Mouse (Mus musculus) left cerebral cortex, postnatal 10 days (tissue): ENCODE results near the gene Rgs9. TPM values are rescaled to one million over a fixed set of nuclear protein-coding genes. Genes with fewer than 3 reads are reported as not detected.
"Not testable (repeated sequence)": the region's sequence is repeated elsewhere in the genome, so short reads cannot be mapped to it uniquely, and the experiment has no call there.

Source experiments
- DNase-seq, 2 experiments: peaks; one replicate each; pipeline ENCODE4 v3.0.0; 2021 to 2022; ENCODE audit warnings: low spot score in 2 of 2, mixed read lengths in 1 of 2; ENCODE audit errors: extremely low spot score in 1 of 2
- intact Hi-C: fragments of 180-260 bp; cut with DNase I; formaldehyde crosslinking; loops from one replicate; pipeline ENCODE4 v1.15.1; 2025
- total RNA-seq, 2 experiments: library from RNA; stranded (reverse); gene quantifications; 2 replicates each; pipeline ENCODE4 v1.2.3; 2021

The Rgs9 gene
- total RNA-seq: 10 to 100 TPM; 27.5 to 41.7 TPM

- peak; percentile 89 to 94 for DNase-seq
- intact Hi-C loops: loop anchor here (5.0 kb wide), 1 partner anchor 51 kb away; no protein-coding TSS in a partner anchor
Measured at GRCm38 (mm10) chr11:109297710-109298375, at the start of gene Rgs9. Gene Rgs9 (minus strand): TSS chr11:109298129.

DNA sequence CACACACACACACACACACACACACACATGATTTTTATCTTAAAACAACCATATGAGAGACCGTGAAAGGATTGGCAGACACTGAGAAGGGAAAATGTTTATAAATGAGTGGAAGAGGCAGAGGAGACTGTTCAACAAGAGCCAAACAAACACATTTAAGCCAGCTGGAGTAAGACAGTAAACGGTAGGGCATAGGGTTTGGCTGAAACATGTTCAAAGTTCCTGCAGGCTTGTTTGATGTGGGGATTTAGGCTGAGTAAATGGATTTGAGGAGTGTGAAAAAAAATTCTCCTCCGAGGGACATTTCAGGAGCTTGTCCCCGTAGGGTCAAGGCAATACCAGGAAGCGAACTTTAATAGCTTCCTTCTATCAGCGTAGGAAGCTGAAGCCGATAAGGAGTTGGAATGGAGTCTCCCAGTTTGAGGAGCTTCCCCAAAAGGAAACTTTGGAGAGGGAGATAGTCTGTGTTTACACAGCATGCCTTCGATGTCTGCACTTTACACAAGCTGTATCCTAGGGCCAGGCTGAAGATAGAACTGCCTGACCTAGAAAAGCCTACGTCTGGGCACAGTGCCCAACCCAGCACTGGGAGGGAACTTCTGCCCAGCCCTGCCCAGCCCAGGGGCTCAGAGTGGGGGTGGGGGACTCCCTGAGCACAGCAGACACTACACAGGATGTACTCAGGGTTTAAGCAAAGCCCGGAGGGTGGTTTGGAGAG lies 49.5 kb upstream of the Rgs9 start:
- intact Hi-C loops: no loop called here
- peak; percentile 82 to 94 for DNase-seq

DNA sequence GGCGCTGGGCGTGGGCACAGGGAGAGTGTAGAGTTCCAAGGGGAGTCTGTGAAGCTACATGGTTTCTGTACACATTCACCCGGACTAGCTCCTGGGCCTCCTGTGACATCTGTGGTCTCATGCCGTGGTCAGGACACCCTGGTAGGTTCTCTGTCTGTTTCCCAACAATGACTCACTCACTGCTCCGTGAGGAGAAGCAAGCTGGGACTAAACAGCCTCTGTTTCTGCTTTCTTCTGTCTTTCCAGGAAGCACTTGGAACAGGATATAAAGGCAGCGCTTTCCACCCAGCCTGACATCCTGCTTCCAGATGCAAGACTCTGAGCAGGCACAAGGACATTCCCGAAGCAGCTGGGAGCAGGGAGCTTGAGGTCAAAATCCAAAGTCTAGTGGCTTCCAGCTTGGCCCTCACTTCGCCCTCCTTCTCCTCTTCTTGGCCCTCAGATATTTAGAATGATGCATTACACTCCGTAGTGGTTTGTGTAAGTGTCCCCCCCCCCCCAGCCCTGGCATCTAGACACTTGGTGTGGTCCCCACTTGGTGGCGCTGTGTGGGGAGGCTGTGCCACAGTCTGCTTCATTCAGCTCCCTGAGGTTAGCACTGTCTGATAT lies 46.2 kb upstream of the Rgs9 start:
- DNase-seq: peak in 1 of 2 experiments; percentile 74
- intact Hi-C loops: no loop called here

DNA sequence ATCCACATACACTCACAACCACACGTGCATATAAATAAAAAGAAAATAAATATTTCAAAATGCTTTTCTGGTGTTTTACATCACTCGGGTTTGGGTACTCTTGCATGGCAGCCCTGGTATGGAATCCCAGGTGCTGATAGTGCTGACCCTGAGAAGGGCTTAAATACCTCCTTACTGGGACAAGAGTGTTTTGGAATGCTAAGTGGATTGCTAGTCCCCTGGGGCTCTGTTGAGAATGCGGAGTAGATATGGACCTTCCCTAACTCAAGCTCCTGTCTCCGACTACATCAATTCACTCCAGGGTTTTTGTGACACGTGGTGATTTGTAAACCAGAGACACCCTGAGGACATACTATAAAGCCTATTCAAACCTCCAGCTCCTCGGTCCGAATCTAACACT lies 45.6 kb upstream of the Rgs9 start:
- intact Hi-C loops: no loop called here
- DNase-seq: no peak

- intact Hi-C loops, DNase-seq: not testable (repeated sequence)
Measured at GRCm38 (mm10) chr11:109342666-109343065, 44.7 kb upstream of the Rgs9 start.

DNA sequence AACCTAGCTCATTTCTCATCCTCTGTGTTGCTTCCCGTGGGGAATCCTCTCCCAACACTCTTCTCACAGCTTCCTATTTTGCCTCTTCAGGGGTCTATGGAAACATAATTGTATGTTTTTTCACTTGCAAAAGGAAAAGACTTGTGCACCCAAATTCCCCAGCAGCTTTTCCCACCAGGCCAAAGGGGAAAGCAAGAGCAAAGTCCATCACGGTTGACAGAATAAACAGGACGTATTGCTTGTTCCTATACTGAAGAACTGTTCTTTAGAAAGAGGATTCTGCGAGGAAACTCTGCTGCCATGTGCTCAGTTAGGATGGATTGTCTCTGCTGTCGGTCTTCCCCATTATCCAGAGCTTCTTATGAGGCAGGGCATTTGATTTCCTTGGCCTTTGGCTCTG lies 42.6 kb upstream of the Rgs9 start:
- intact Hi-C loops: no loop called here
- DNase-seq: no peak

- intact Hi-C loops: loop anchor here (10.0 kb wide), 1 partner anchor 245 kb away; no protein-coding TSS in a partner anchor
- no peak for DNase-seq
Measured at GRCm38 (mm10) chr11:109339155-109339938, 41.4 kb upstream of the Rgs9 start.

DNA sequence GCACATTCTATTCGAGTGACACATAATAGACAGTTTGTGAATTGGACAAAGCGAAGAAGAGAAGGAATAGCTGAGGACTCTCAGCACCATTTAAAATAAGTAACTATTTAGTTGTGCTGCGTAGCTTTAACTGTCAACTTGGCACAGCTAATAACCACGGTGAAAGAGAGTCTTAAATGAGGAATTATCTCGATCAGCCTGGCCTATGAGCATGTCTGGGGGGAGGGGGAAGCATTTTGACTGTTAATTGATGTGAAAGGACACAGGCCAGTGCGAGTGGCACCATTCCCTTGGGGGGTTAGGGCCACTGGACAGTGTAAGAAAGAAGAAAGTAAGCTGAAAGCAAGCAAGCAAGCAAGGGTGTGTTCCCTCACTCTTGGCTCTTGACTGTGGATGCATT lies 38.0 kb upstream of the Rgs9 start:
- DNase-seq: no peak
- intact Hi-C loops: loop anchor here (10.0 kb wide), 1 partner anchor 249 kb away; no protein-coding TSS in a partner anchor

DNA sequence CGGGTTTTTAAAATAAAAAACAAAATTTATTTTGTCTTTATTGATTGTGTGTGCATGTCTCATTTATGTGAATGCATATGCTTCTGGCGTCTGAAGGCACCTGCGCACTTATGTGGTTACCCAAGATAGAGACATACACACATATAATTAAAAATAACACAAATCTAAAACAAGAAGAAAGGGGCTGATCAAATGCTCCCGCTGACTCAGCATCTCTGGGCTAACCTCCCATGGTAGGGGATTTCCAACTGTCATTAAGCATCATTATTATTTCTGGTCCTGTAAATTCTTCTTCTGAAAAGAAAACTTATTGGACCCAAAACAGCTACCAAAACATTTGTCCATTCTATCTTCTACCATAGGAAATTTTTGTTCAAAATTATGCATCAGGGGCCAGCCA lies 36.8 kb upstream of the Rgs9 start:
- intact Hi-C loops: loop anchor here (10.0 kb wide), 1 partner anchor 250 kb away; no protein-coding TSS in a partner anchor
- no peak for DNase-seq

- no peak for DNase-seq
- intact Hi-C loops: loop anchor here (10.0 kb wide), 1 partner anchor 252 kb away; no protein-coding TSS in a partner anchor
Measured at GRCm38 (mm10) chr11:109332722-109333121, 34.8 kb upstream of the Rgs9 start.

DNA sequence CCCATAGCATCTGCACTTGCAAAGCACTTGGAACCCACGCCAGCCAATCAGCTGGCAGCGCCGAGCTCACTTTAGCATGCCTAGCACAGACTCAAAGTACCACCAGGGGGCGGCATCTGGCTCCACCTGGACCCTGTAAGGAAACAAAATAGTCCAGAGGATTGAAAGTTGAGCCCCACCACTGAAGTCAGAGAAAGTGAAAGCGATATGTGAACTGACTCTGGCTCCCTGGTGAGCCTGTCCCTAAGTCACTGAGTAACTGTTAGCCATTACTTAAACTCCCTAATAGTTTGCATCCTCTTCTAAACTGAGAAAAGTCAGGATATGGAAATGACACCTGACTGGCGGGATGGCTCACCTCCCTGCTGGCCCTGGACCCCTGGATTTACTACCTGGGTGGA lies 33.5 kb upstream of the Rgs9 start:
- DNase-seq: peak; percentile 87 to 93
- intact Hi-C loops: loop anchor here (10.0 kb wide), 1 partner anchor 253 kb away; no protein-coding TSS in a partner anchor

DNA sequence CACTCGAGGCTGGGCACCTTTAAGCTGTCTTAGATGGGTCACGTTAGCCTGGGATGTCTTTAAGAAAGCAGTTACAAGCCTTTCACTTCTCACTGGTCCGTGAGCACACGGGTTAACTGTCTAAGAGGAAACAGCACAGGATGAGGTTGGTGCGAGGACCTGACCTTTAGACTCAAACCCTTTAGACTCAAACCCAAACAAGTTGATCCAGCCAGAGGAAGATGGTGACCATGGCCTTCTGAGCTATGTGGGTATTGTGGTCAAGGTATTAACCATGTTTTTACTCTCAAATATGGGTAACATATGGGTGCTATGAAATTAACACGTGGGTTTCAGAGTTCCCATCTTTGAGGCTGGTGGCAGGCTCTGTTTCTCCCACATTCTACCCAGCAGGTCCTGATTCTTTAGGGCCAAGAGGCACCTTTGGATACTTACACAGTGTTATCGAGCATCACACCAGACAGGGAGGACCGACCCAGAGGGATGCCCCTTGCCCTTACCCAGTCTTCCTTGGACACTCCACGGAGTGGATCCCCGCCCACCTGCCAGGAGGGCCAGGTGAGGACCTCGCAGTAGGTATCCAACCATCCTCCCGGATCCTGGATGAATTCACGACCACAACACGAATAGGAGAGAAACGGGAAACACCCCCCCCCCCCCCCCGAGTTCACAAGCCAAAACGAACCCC lies 32.9 kb upstream of the Rgs9 start:
- intact Hi-C loops: loop anchor here (10.0 kb wide), 1 partner anchor 254 kb away; no protein-coding TSS in a partner anchor
- DNase-seq: no peak

DNA sequence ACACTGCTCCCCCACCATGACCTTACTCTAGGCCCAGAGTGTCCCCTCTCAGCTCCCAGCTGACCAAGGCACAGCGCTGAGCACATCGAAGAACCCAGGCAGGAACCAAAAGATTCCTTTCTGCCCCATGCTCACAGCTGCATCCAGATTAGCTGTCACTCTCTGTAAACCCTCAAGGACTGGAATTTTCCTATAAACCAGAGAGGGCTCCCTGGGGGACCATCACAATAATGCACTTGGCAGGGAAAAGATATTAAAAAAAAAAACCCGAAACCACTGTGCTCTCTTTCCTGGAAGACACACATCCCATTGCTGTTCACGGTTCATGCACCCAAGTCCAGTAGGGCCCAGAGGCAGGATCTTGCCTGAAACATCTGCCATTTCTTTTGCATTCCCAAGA lies 31.4 kb upstream of the Rgs9 start:
- no peak for DNase-seq
- intact Hi-C loops: loop anchor here (5.0 to 10.0 kb wide), 2 partner anchors 98 to 525 kb away; partner anchors contain the start of gene Amz2

- intact Hi-C loops: loop anchor here (5.0 to 10.0 kb wide), 2 partner anchors 99 to 527 kb away; partner anchors contain the start of gene Amz2
- no peak for DNase-seq
Measured at GRCm38 (mm10) chr11:109327952-109328351, 30.0 kb upstream of the Rgs9 start.

GRCm38 (mm10) chr11:109327381-109327780 lies 29.5 kb upstream of the Rgs9 start:
- no peak for DNase-seq
- intact Hi-C loops: loop anchor here (5.0 to 10.0 kb wide), 2 partner anchors 100 to 527 kb away; partner anchors contain the start of gene Amz2

GRCm38 (mm10) chr11:109326270-109326669 lies 28.3 kb upstream of the Rgs9 start:
- intact Hi-C loops: loop anchor here (5.0 to 10.0 kb wide), 2 partner anchors 101 to 529 kb away; partner anchors contain the start of gene Amz2

DNA sequence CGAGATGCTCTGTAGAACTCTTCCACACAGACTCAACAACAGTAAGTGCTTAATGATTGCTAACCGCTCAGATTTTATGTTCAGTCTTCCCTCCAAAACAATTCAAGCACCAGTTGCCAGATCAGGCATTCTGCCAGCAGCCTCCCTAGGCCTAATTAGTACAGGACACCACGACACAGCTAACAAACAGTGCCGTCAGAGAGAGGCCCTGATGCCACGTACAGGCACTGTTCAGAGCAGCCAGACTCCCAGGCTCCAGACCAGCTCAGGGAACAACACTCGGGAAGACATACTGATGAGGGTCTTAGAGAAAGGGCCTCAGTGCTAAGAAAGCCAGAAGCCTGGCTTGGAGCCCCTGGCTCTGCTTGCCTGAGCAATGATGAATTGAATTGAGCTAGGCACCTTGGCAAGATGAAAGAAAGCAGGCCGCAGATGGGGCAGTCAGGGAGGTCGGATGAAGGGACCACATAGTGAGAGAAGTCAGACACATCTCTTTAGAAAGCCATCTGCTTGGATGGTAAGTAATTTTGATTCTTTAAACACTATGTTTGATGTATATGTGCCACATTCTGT lies 22.5 kb upstream of the Rgs9 start:
- DNase-seq: peak; percentile 72 to 80
- intact Hi-C loops: loop anchor here (10.0 kb wide), 1 partner anchor 534 kb away; no protein-coding TSS in a partner anchor

More at GRCm38 (mm10) chr11:109326270-109326669, 28.3 kb upstream of the Rgs9 start:
- DNase-seq: no peak
